In the genomic region with DNA sequence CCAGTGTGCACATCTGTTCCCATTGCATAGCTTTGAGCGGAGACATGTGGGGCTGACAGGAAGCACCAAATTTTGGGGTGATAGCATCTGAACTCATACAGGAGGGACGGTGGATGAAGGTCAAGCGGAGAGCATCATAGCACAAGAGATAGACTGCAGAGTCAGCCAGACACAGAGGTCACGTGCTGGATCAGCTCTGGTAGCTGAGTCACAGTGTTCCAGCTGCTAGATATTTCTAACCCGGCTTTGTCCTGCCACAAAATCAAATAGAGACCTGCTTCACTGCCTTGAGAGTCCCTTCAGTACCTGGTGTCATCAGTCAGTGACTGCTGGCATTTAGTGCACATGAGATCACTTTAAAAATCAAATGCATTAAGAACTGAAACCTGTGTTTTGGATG, we compare ENCODE assay signal across 27 mouse cellular contexts. TPM values are rescaled to one million over a fixed set of nuclear protein-coding genes. Genes with fewer than 3 reads are reported as not detected.
DNase-seq lines count a peak whose midpoint lies in the region; ATAC-seq and TF ChIP-seq lines count a peak whose summit lies in the region.
"Had no signal": no experiment of that assay in that cellular context is flagged by ENCODE, and none has a peak within 500 bp of the region (broad histone marks: within the 10 kb centered on the region; RNA-seq: fewer than 3 reads in every experiment).

No protein-coding gene starts in this region.

- no peak overlapping the region for H3K4me3 ChIP-seq in midbrain, postnatal 0 days (ENCODE audit: low read depth, low read length)
- no peak overlapping the region for H3K4me3 ChIP-seq in midbrain, embryonic 16.5 days (ENCODE audit: low read depth, low read length)
- no peak overlapping the region for H3K4me3 ChIP-seq in hindbrain, embryonic 15.5 days
- H3K4me3 ChIP-seq in olfactory bulb, adult 2 months (ENCODE audit: insufficient read depth, low read depth, low read length): no peak overlapping the region
- H3K4me3 ChIP-seq: embryonic facial prominence, embryonic 12.5 days; erythroblast, embryonic 14.5 days; forebrain, embryonic 13.5 days; heart, adult 2 months; heart, embryonic 15.5 days; layer of hippocampus, adult 2 months; limb, embryonic 13.5 days; liver, embryonic 13.5 days; lung, embryonic 15.5 days; midbrain, embryonic 10.5 days had no signal

- no peak for DNase-seq in midbrain, postnatal 0 days (ENCODE audit: low spot score)
- peak; percentile 18 for DNase-seq in adrenal gland, adult 8-10 months
- DNase-seq in embryo, embryonic 10.5 days (ENCODE audit: low spot score): no peak
- no peak for DNase-seq in layer of hippocampus, adult 18-20 months (ENCODE audit: low spot score in 2 of 2)
- DNase-seq: cerebellum, adult 2 months; gastrocnemius, postnatal 25 days; heart, adult 2 months; heart, postnatal 4 days; layer of hippocampus, postnatal 36 days; liver, embryonic 13.5 days; lung, postnatal 4 days; thymus, postnatal 25 days had no signal

- 81% methylated on average over 5 of the region's 5 CpGs for WGBS in midbrain, postnatal 0 days
- 81% methylated on average over 5 of the region's 5 CpGs for WGBS in midbrain, embryonic 16.5 days
- 74% methylated on average over 5 of the region's 5 CpGs for WGBS in hindbrain, embryonic 15.5 days
- WGBS in olfactory bulb, adult 2 months: 77% methylated on average over 5 of the region's 5 CpGs

- TF ChIP-seq POLR2A in olfactory bulb, adult 2 months (IDR thresholded peaks at IDR 0.05; ENCODE audit: insufficient read depth, low read depth, low read length): no peak

- H3K9me3 ChIP-seq in midbrain, postnatal 0 days (ENCODE audit: low read length): no peaks in the 10 kb centered on the region
- H3K9me3 ChIP-seq in midbrain, embryonic 16.5 days (replicated peaks; ENCODE audit: control insufficient read depth, low read length, poor library complexity, severe bottlenecking): no peaks in the 10 kb centered on the region
- no peaks in the 10 kb centered on the region for H3K9me3 ChIP-seq in hindbrain, embryonic 15.5 days
- H3K9me3 ChIP-seq: embryonic facial prominence, embryonic 12.5 days; forebrain, embryonic 13.5 days; G1E; heart, embryonic 15.5 days; limb, embryonic 13.5 days; liver, embryonic 13.5 days; lung, embryonic 15.5 days; midbrain, embryonic 10.5 days had no signal

- no peaks in the 10 kb centered on the region for H3K4me1 ChIP-seq in midbrain, postnatal 0 days (ENCODE audit: insufficient read depth, low read length)
- no peaks in the 10 kb centered on the region; the same call in 1 of the 2 replicates for H3K4me1 ChIP-seq in midbrain, embryonic 16.5 days (ENCODE audit: control insufficient read depth, insufficient read depth, low read length)
- 0 out of 2 replicates have a peak, but pooled peaks cover 6% of the 10 kb centered on the region for H3K4me1 ChIP-seq in hindbrain, embryonic 15.5 days (replicated peaks)
- H3K4me1 ChIP-seq in olfactory bulb, adult 2 months (ENCODE audit: control insufficient read depth, insufficient read depth, low read length): no peaks in the 10 kb centered on the region
- H3K4me1 ChIP-seq: embryonic facial prominence, embryonic 12.5 days; forebrain, embryonic 13.5 days; heart, embryonic 15.5 days; limb, embryonic 13.5 days; liver, embryonic 13.5 days; lung, embryonic 15.5 days; midbrain, embryonic 10.5 days had no signal

- no peak for TF ChIP-seq CTCF in midbrain, postnatal 0 days (IDR thresholded peaks at IDR 0.05)
- TF ChIP-seq CTCF in olfactory bulb, adult 2 months (IDR thresholded peaks at IDR 0.05; ENCODE audit: insufficient read depth, low read depth, low read length): no peak

- no peak overlapping the region for H3K4me2 ChIP-seq in midbrain, postnatal 0 days (ENCODE audit: low read depth, low read length, poor library complexity, severe bottlenecking)
- H3K4me2 ChIP-seq in midbrain, embryonic 16.5 days (ENCODE audit: low read length): no peak overlapping the region
- H3K4me2 ChIP-seq in hindbrain, embryonic 15.5 days: no peak overlapping the region
- H3K4me2 ChIP-seq: embryonic facial prominence, embryonic 12.5 days; forebrain, embryonic 13.5 days; heart, embryonic 15.5 days; limb, embryonic 13.5 days; liver, embryonic 13.5 days; lung, embryonic 15.5 days had no signal

- ATAC-seq in midbrain, postnatal 0 days (ENCODE audit: low FRiP score): no peak
- no peak for ATAC-seq in midbrain, embryonic 16.5 days
- no peak for ATAC-seq in hindbrain, embryonic 15.5 days (ENCODE audit: low FRiP score, low read depth)
- ATAC-seq: CD4-positive, CD25-positive, alpha-beta regulatory T cell, adult 4 months; intestine, postnatal 0 days had no signal

- H3K9ac ChIP-seq in midbrain, postnatal 0 days (replicated peaks; ENCODE audit: low read length, poor library complexity, severe bottlenecking): no peak overlapping the region
- H3K9ac ChIP-seq in midbrain, embryonic 16.5 days (ENCODE audit: low read depth, low read length): no peak overlapping the region
- H3K9ac ChIP-seq in hindbrain, embryonic 15.5 days: no peak overlapping the region
- H3K9ac ChIP-seq: embryonic facial prominence, embryonic 12.5 days; forebrain, embryonic 13.5 days; heart, embryonic 15.5 days; limb, embryonic 13.5 days; liver, embryonic 13.5 days; lung, embryonic 15.5 days had no signal

- H3K27ac ChIP-seq in midbrain, postnatal 0 days (ENCODE audit: low read depth, low read length): peak overlapping the region; percentile 21
- no peak overlapping the region for H3K27ac ChIP-seq in midbrain, embryonic 16.5 days (ENCODE audit: low read length)
- peak overlapping the region; percentile 73 for H3K27ac ChIP-seq in hindbrain, embryonic 15.5 days (replicated peaks)
- H3K27ac ChIP-seq in olfactory bulb, adult 2 months (ENCODE audit: insufficient read depth, low read depth, low read length): 0 out of 2 replicates have a peak overlapping the region, but pooled peaks have one; percentile 3
- H3K27ac ChIP-seq: embryonic facial prominence, embryonic 12.5 days; forebrain, embryonic 13.5 days; heart, adult 2 months; heart, embryonic 15.5 days; kidney, postnatal 0 days; layer of hippocampus, adult 2 months; limb, embryonic 13.5 days; liver, embryonic 13.5 days; lung, embryonic 15.5 days; midbrain, embryonic 10.5 days had no signal

- no peaks in the 10 kb centered on the region for H3K27me3 ChIP-seq in midbrain, postnatal 0 days (ENCODE audit: insufficient read depth, low read length)
- no peaks in the 10 kb centered on the region for H3K27me3 ChIP-seq in midbrain, embryonic 16.5 days (ENCODE audit: control insufficient read depth, insufficient read depth, low read depth, low read length)
- no peaks in the 10 kb centered on the region for H3K27me3 ChIP-seq in hindbrain, embryonic 15.5 days
- H3K27me3 ChIP-seq: embryonic facial prominence, embryonic 12.5 days; forebrain, embryonic 13.5 days; heart, embryonic 15.5 days; limb, embryonic 13.5 days; liver, embryonic 13.5 days; lung, embryonic 15.5 days had no signal

- no peaks in the 10 kb centered on the region for H3K36me3 ChIP-seq in midbrain, postnatal 0 days (ENCODE audit: insufficient read depth, low read length)
- no peaks in the 10 kb centered on the region for H3K36me3 ChIP-seq in midbrain, embryonic 16.5 days (ENCODE audit: control insufficient read depth, insufficient read depth, low read length)
- H3K36me3 ChIP-seq in hindbrain, embryonic 15.5 days: no peaks in the 10 kb centered on the region
- H3K36me3 ChIP-seq: embryonic facial prominence, embryonic 12.5 days; G1E; heart, embryonic 15.5 days; limb, embryonic 13.5 days; liver, embryonic 13.5 days; lung, embryonic 15.5 days; midbrain, embryonic 10.5 days had no signal

RNA-seq across cellular contexts. Expression of a gene that starts 40.3 kb away (rescaled TPM):
- total RNA-seq in midbrain, postnatal 0 days (2014; rRNA removed): 2.7 and 6.6 TPM in 2 replicates
- polyA plus RNA-seq in midbrain, postnatal 0 days (2015; fragmentation: Nextera tagmentation; extraction: Ambion mirVana): 0.22 and 0.36 TPM in 2 replicates
- 0.40 and 0.45 TPM in 2 replicates for polyA plus RNA-seq in midbrain, embryonic 16.5 days (2015; fragmentation: Nextera tagmentation; extraction: Ambion mirVana)
- 1 to 10 TPM; 4.3 to 7.0 (median 4.9) TPM for total RNA-seq in adrenal gland, adult 8-10 months (2022)
- 10.7 and 11.5 TPM in 2 replicates for polyA plus RNA-seq in hindbrain, embryonic 15.5 days (2015; fragmentation: Nextera tagmentation; extraction: Ambion mirVana)
- polyA plus RNA-seq in olfactory bulb, adult 2 months (2012; ENCODE audit: insufficient read depth, insufficient read length, low replicate concordance, missing spikeins): not detected in 2 replicates
- under 1 TPM; 0.05 to 0.07 TPM for total RNA-seq in layer of hippocampus, adult 18-20 months (2021)
- total RNA-seq: gastrocnemius, postnatal 25 days; heart, adult 2 months; heart, postnatal 4 days; layer of hippocampus, adult 2 months had no signal
- polyA plus RNA-seq: CD4-positive, CD25-positive, alpha-beta regulatory T cell, adult 4 months; erythroblast, embryonic 14.5 days; forebrain, embryonic 13.5 days; G1E; heart, embryonic 15.5 days; intestine, postnatal 0 days; kidney, postnatal 0 days; liver, embryonic 13.5 days; midbrain, embryonic 10.5 days had no signal
